Mouse (Mus musculus) ES-E14 (cell line): ENCODE measurements around the gene Med27. TPM values are rescaled to one million over a fixed set of nuclear protein-coding genes. Genes with fewer than 3 reads are reported as not detected.

ENCODE experiments used
- DNase-seq: peaks from one replicate; pipeline ENCODE4 v3.0.0-alpha.2; 2013; ENCODE audit warnings: low read depth, low spot score
- H3K27ac ChIP-seq: 2 replicates; pipeline ENCODE4 v1.5.1; 2012; ENCODE audit warnings: low read depth, mild to moderate bottlenecking, low read length, moderate library complexity, mixed read lengths; ENCODE audit not compliant: poor library complexity, insufficient read depth, severe bottlenecking
- H3K36me3 ChIP-seq: 2 replicates; pipeline ENCODE4 v1.6.1; 2012; ENCODE audit warnings: mild to moderate bottlenecking, low read length, moderate library complexity, mixed read lengths; ENCODE audit not compliant: control insufficient read depth, poor library complexity, insufficient read depth, severe bottlenecking
- H3K4me1 ChIP-seq, 2 experiments: fragments of 150-350 bp in 1 of 2; sonication (generic) in 1 of 2; 2 replicates each; pipeline ENCODE4 v1.6.1; 2012; ENCODE audit warnings: low read length in 2 of 2, mild to moderate bottlenecking in 1 of 2, mixed read lengths in 1 of 2; ENCODE audit not compliant: control insufficient read depth in 2 of 2, insufficient read depth in 2 of 2, poor library complexity in 1 of 2
- H3K4me3 ChIP-seq, 2 experiments: fragments of 150-350 bp in 1 of 2; sonication (generic) in 1 of 2; 2 replicates each; pipeline ENCODE4 v1.5.1; 2012; ENCODE audit warnings: low read length in 2 of 2, low read depth in 1 of 2, mild to moderate bottlenecking in 1 of 2, mixed read lengths in 1 of 2; ENCODE audit not compliant: insufficient read depth in 1 of 2, poor library complexity in 1 of 2, severe bottlenecking in 1 of 2
- H3K9ac ChIP-seq: 2 replicates; pipeline ENCODE4 v1.6.1; 2012; ENCODE audit warnings: low read depth, mild to moderate bottlenecking, low read length, mixed read lengths; ENCODE audit not compliant: poor library complexity, insufficient read depth, severe bottlenecking
- H3K9me3 ChIP-seq: fragments of 150-350 bp; sonication (generic); 2 replicates; pipeline ENCODE4 v1.6.1; 2012; ENCODE audit warnings: low read depth, mild to moderate bottlenecking, low read length; ENCODE audit not compliant: control insufficient read depth, insufficient read depth
- CHD2 ChIP-seq: IDR thresholded peaks from 2 replicates; pipeline ENCODE4 v1.6.1; 2014; ENCODE audit warnings: mild to moderate bottlenecking, low read depth, low read length, inconsistent platforms
- HCFC1 ChIP-seq: IDR thresholded peaks from 2 replicates; pipeline ENCODE4 v1.6.1; 2012; ENCODE audit warnings: low read length, inconsistent platforms, borderline replicate concordance; ENCODE audit not compliant: insufficient read depth
- MAFK ChIP-seq: IDR thresholded peaks from 2 replicates; pipeline ENCODE4 v1.6.1; 2014; ENCODE audit warnings: mild to moderate bottlenecking, low read depth, low read length, inconsistent platforms; ENCODE audit not compliant: insufficient read depth
- ZC3H11A ChIP-seq: IDR thresholded peaks from 2 replicates; pipeline ENCODE4 v1.6.1; 2012; ENCODE audit warnings: low read depth, mild to moderate bottlenecking, inconsistent platforms, low read length, borderline replicate concordance
- ZNF384 ChIP-seq: IDR thresholded peaks from 2 replicates; pipeline ENCODE4 v1.6.1; 2012; ENCODE audit warnings: low read depth, low read length, inconsistent platforms
- in situ Hi-C, 2 experiments: fragments of 600-800 bp; cut with MboI; formaldehyde crosslinking; loops; one replicate each; pipeline ENCODE4 v1.15.1; 2025; ENCODE audit warnings: low sequenced_read_pairs in 2 of 2, inconsistent platforms in 1 of 2; ENCODE audit not compliant: unreplicated experiment in 2 of 2
- total RNA-seq: library from RNA; depleted of rRNA; stranded (reverse); fragments of 300-350 nt; gene quantifications from 2 replicates; pipeline ENCODE4 v1.2.3, GENCODE M21; 2012

Gene Med27
- total RNA-seq, 1 experiment: 25.6 TPM

DNA sequence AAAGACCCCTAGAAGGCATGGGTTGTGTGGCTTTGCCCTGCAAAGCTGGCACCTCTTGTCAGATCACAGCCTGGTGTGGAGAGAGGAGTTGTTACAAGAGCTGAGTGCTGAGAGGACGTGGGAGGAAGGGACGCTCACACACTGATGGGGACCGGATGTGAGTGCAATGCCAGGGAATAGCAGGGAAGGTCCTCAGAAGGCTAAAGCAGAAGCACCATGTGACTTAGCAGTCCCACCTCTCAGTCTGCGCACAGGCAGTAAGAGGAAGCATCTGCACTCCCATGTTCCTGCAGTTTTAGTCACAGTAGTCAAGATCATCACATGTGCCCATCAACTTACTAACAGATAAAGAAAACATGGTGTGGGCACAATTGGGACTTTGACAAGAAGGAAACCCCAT, 119.8 kb downstream of the Med27 start:
- no peak overlapping the region for H3K9ac ChIP-seq
- no peak overlapping the region for H3K4me3 ChIP-seq
- TF ChIP-seq MAFK: no peak
- TF ChIP-seq CHD2: no peak
- TF ChIP-seq HCFC1: no peak
- TF ChIP-seq ZC3H11A: no peak
- TF ChIP-seq ZNF384: no peak
- in situ Hi-C loops: no loop called here
- DNase-seq: no peak
- no peak overlapping the region for H3K27ac ChIP-seq
- H3K9me3 ChIP-seq: no peaks in the 10 kb centered on the region
- peaks cover 2 to 4% of the 10 kb centered on the region in 2 experiments; a peak in 1 of 4 replicates for H3K4me1 ChIP-seq
- H3K36me3 ChIP-seq: no peaks in the 10 kb centered on the region

DNA sequence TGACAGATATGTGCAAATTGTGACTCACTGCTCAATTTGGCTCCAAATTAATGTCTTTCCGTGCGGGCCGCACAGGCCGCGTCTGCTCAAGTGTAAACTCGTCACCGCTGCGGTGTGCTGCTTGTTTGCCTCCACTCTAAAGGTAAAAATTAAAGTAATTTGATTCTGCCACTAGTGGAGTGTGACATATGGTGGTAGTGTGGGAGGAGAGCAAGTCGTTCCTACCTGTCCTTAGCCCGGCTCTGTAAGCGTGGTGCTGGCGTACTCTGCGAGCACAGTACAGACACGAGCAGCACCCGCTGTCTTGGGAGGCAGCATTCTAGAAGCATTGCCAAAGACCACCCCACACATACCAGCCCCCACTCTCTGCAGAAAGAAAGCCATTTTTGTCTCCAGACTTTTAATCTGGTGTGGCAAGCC, 121.9 kb downstream of the Med27 start:
- Histone ChIP-seq H3K4me3 (no peak overlapping the region), H3K9ac (no peak overlapping the region), H3K36me3 (no peaks in the 10 kb centered on the region), H3K4me1 (peaks cover 0 to 2% of the 10 kb centered on the region in 2 experiments; a peak in 1 of 4 replicates), H3K27ac (no peak overlapping the region), H3K9me3 (no peaks in the 10 kb centered on the region)
- no peak for DNase-seq
- in situ Hi-C loops: no loop called here
- TF ChIP-seq ZC3H11A: no peak
- TF ChIP-seq HCFC1: no peak
- TF ChIP-seq ZNF384: no peak
- TF ChIP-seq MAFK: no peak
- no peak for TF ChIP-seq CHD2

GRCm38 (mm10) chr2:29472952-29473437, 126.4 kb downstream of the Med27 start:
- Histone ChIP-seq H3K4me1 (no peaks in the 10 kb centered on the region), H3K9ac (no peak overlapping the region), H3K9me3 (no peaks in the 10 kb centered on the region), H3K27ac (no peak overlapping the region), H3K4me3 (no peak overlapping the region), H3K36me3 (no peaks in the 10 kb centered on the region; the same call in 1 of the 2 replicates)
- in situ Hi-C loops: no loop called here
- no peak for DNase-seq
- TF ChIP-seq MAFK (no peak), HCFC1 (no peak), ZC3H11A (no peak), CHD2 (no peak), ZNF384 (no peak)

- TF ChIP-seq MAFK (no peak), ZC3H11A (no peak), HCFC1 (no peak), CHD2 (no peak), ZNF384 (no peak)
- no peaks in the 10 kb centered on the region for H3K9me3 ChIP-seq
- no peak overlapping the region for H3K9ac ChIP-seq
- H3K4me1 ChIP-seq: no peaks in the 10 kb centered on the region
- in situ Hi-C loops: no loop called here
- no peak overlapping the region for H3K27ac ChIP-seq
- H3K36me3 ChIP-seq: no peaks in the 10 kb centered on the region; the same call in 1 of the 2 replicates
- H3K4me3 ChIP-seq: no peak overlapping the region
- DNase-seq: no peak
Measured at GRCm38 (mm10) chr2:29473907-29474306, 127.3 kb downstream of the Med27 start.

DNA sequence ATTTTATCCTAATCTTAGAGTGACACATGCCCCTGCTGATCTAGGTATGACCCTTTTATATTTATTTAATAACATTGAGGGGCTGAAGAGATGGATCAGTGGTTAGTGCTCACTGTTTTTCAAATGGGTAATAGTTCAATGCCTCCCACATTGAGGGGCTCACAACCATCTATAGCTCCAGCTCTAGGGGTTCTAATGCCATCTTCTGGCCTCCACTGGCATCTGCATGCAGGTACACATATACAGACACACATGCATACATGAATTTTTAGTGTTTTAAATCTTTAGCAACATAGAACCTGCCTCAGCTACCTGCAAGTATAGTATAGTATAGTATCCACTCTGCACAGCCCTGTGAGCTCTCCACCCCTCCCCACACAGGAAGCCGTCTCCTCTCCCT, 130.1 kb downstream of the Med27 start:
- no peak overlapping the region for H3K27ac ChIP-seq
- no peak overlapping the region for H3K9ac ChIP-seq
- DNase-seq: no peak
- H3K4me1 ChIP-seq: peaks cover 0 to 3% of the 10 kb centered on the region in 2 experiments; a peak in 2 of 4 replicates
- no peak overlapping the region for H3K4me3 ChIP-seq
- in situ Hi-C loops: no loop called here
- H3K36me3 ChIP-seq: no peaks in the 10 kb centered on the region; the same call in 1 of the 2 replicates
- H3K9me3 ChIP-seq: no peaks in the 10 kb centered on the region
- TF ChIP-seq MAFK: no peak
- no peak for TF ChIP-seq ZNF384
- no peak for TF ChIP-seq CHD2
- no peak for TF ChIP-seq ZC3H11A
- TF ChIP-seq HCFC1: no peak
